ENCODE assay signal across 12 mouse cellular contexts in the genomic region with DNA sequence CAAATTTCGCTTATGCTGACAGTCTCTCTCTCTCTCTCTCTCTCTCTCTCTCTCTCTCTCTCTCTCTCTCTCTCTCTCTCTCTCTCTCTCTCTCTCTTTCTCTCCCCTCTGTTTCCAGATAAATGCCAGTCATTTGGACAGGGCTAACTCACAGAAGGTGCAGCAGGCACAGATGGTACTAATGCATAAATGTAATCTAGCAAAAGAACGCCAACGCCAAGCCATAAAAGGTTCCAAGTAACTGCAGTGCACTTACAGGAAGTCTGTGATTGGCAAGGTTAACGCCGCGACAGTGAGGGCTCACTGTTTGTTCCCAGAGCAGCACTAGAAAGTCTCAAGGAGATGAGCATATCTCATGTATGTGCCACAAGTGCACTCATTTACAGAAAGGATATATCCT.
DNase-seq lines count a peak whose midpoint lies in the region.
"Had no signal": no experiment of that assay in that cellular context is flagged by ENCODE, and none has a peak within 500 bp of the region (broad histone marks: within the 10 kb centered on the region; RNA-seq: fewer than 3 reads in every experiment).

No protein-coding gene starts in this region.

- DNase-seq in cerebellum, postnatal 14 days = peak; percentile 68 to 83
- no peak for DNase-seq in cerebellum, adult 11 months
- peak; percentile 42 for DNase-seq in layer of hippocampus, adult 11-12 months (ENCODE audit: low spot score)
- DNase-seq in layer of hippocampus, postnatal 25 days (ENCODE audit: extremely low spot score in 1 of 2, low spot score in 1 of 2) = no peak
- peak; percentile 32 for DNase-seq in embryo, embryonic 10 days (ENCODE audit: low spot score)
- DNase-seq in layer of hippocampus, adult 9-10 months (ENCODE audit: low spot score) = peak; percentile 17
- no peak for DNase-seq in ovary, postnatal 10 days (ENCODE audit: low spot score)
- no peak for DNase-seq in kidney, adult 11 months
- DNase-seq: kidney, adult 18-20 months; kidney, postnatal 25 days; lung, embryonic 14.5 days; thymus, adult 2 months had no signal

Comparison
In these comparisons a context has a peak if more than half of its experiments do, and no peak if none do; other contexts are left out.
1. DNase-seq: peak in cerebellum, postnatal 14 days (2 of 2), layer of hippocampus, adult 11-12 months (single experiment), embryo, embryonic 10 days (single experiment) and layer of hippocampus, adult 9-10 months (single experiment); none in cerebellum, adult 11 months (single experiment), layer of hippocampus, postnatal 25 days (0 of 2), ovary, postnatal 10 days (single experiment) and kidney, adult 11 months (single experiment).